Mouse (Mus musculus) embryonic facial prominence, embryonic 11.5 days (tissue): ENCODE measurements around the gene Fam189a1. TPM values are rescaled to one million over a fixed set of nuclear protein-coding genes. Genes with fewer than 3 reads are reported as not detected.

ENCODE experiments used
- ATAC-seq: fragments of 200-750 bp; cut with Nextera tagmentation; replicated peaks from 2 replicates; pipeline ENCODE4 v1.8.0; 2017; ENCODE audit warnings: low read depth; ENCODE audit not compliant: insufficient number of reproducible peaks, low FRiP score, low TSS enrichment
- DNase-seq: peaks from one replicate; pipeline ENCODE4 v3.0.0-alpha.2; 2015; ENCODE audit warnings: low spot score
- H3K27ac ChIP-seq: fragments of 300-500 bp; sonication (generic); replicated peaks from 2 replicates; pipeline ENCODE4 v1.5.1; 2014; ENCODE audit warnings: mild to moderate bottlenecking, low read depth, low read length, control low read depth
- H3K27me3 ChIP-seq: fragments of 300-500 bp; sonication (generic); 2 replicates; pipeline ENCODE4 v1.6.1; 2014; ENCODE audit warnings: mild to moderate bottlenecking, low read length, moderate library complexity, mixed read lengths; ENCODE audit not compliant: control insufficient read depth, insufficient read depth
- H3K36me3 ChIP-seq: fragments of 300-500 bp; sonication (generic); replicated peaks from 2 replicates; pipeline ENCODE4 v1.6.1; 2014; ENCODE audit warnings: low read depth, mild to moderate bottlenecking, low read length, moderate library complexity, mixed read lengths; ENCODE audit not compliant: control insufficient read depth, insufficient read depth
- H3K4me1 ChIP-seq: fragments of 300-500 bp; sonication (generic); 2 replicates; pipeline ENCODE4 v1.6.1; 2014; ENCODE audit warnings: low read length, mixed read lengths; ENCODE audit not compliant: control insufficient read depth, insufficient read depth
- H3K4me2 ChIP-seq: fragments of 300-500 bp; sonication (generic); 2 replicates; pipeline ENCODE4 v1.6.1; 2014; ENCODE audit warnings: low read depth, mild to moderate bottlenecking, control low read depth, low read length, moderate library complexity
- H3K4me3 ChIP-seq: fragments of 300-500 bp; sonication (generic); 2 replicates; pipeline ENCODE4 v1.5.1; 2014; ENCODE audit warnings: low read depth, low read length, control low read depth
- H3K9ac ChIP-seq: fragments of 300-500 bp; sonication (generic); replicated peaks from 2 replicates; pipeline ENCODE4 v1.6.1; 2014; ENCODE audit warnings: mild to moderate bottlenecking, control low read depth, low read length
- H3K9me3 ChIP-seq: fragments of 300-500 bp; sonication (generic); replicated peaks from 2 replicates; pipeline ENCODE4 v1.6.1; 2016; ENCODE audit warnings: mild to moderate bottlenecking, low read length, inconsistent platforms, mixed read lengths; ENCODE audit not compliant: control insufficient read depth
- WGBS: fragments of 180-500 bp; shearing (Covaris S2); extraction: QIAGEN DNeasy Blood & Tissue Kit; methylation state at CpG from one replicate; pipeline ENCODE4 v1.1.7; 2014; 5-methylcytosine and 5-hydroxymethylcytosine counted together
- polyA plus RNA-seq: library from polyadenylated mRNA; unstranded; fragments of >200 nt; fragmentation: Nextera tagmentation; extraction: Ambion mirVana; gene quantifications from 2 replicates; pipeline ENCODE4 v1.2.1, GENCODE M21; 2014

Gene Fam189a1
- polyA plus RNA-seq, 1 experiment from 2014 or later, result 0.88 TPM

DNA sequence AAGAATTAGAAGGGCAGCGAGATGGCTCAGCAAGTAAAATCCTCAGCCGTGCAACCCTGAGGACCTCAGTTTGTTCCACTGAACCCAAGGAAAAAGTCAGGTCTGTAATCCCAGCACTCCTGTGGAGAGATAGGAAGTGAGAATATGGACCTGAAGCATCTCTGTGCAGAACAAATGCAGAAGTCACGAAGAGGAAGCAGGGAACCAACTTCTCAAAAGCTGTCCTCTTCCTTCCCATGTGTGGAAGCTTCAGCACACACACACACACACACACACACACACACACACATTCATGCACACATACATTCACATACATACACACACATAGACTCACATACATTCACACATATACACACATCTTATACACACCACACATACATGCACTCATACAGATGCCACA, 292.8 kb downstream of the Fam189a1 start:
- ATAC-seq, result no peak
- H3K36me3 ChIP-seq, result no peaks in the 10 kb centered on the region
- DNase-seq, result no peak
- H3K9ac ChIP-seq, result no peak overlapping the region
- H3K27me3 ChIP-seq, result no peaks in the 10 kb centered on the region
- no peaks in the 10 kb centered on the region for H3K9me3 ChIP-seq
- H3K27ac ChIP-seq, result no peak overlapping the region
- no peaks in the 10 kb centered on the region for H3K4me1 ChIP-seq
- WGBS, result 83% methylated on average over 3 of the region's 3 CpGs
- H3K4me2 ChIP-seq, result no peak overlapping the region
- H3K4me3 ChIP-seq, result no peak overlapping the region

GRCm38 (mm10) chr7:64862978-64863377, 293.4 kb downstream of the Fam189a1 start:
- no peak for ATAC-seq
- Histone ChIP-seq H3K9me3 (no peaks in the 10 kb centered on the region), H3K36me3 (no peaks in the 10 kb centered on the region), H3K4me3 (no peak overlapping the region), H3K4me1 (no peaks in the 10 kb centered on the region), H3K27me3 (no peaks in the 10 kb centered on the region), H3K9ac (no peak overlapping the region), H3K4me2 (no peak overlapping the region), H3K27ac (no peak overlapping the region)
- DNase-seq, result no peak
- WGBS, result 83% methylated on average over 3 of the region's 3 CpGs

GRCm38 (mm10) chr7:64856526-64857082, 299.8 kb downstream of the Fam189a1 start:
- no peak for ATAC-seq
- WGBS, result 62% methylated on average over 12 of the region's 12 CpGs

GRCm38 (mm10) chr7:64855976-64856375, 300.4 kb downstream of the Fam189a1 start:
- Histone ChIP-seq H3K4me1 (no peaks in the 10 kb centered on the region), H3K36me3 (no peaks in the 10 kb centered on the region), H3K9ac (no peak overlapping the region), H3K27me3 (no peaks in the 10 kb centered on the region), H3K9me3 (no peaks in the 10 kb centered on the region), H3K4me3 (no peak overlapping the region), H3K4me2 (no peak overlapping the region), H3K27ac (no peak overlapping the region)
- ATAC-seq (no peak), DNase-seq (no peak)
- WGBS, result 55% methylated on average over 15 of the region's 15 CpGs

More at GRCm38 (mm10) chr7:64856526-64857082, 299.8 kb downstream of the Fam189a1 start:
- Histone ChIP-seq H3K9ac (no peak overlapping the region), H3K4me2 (no peak overlapping the region), H3K27me3 (no peaks in the 10 kb centered on the region), H3K4me3 (no peak overlapping the region), H3K9me3 (no peaks in the 10 kb centered on the region), H3K27ac (no peak overlapping the region), H3K4me1 (no peaks in the 10 kb centered on the region), H3K36me3 (no peaks in the 10 kb centered on the region)
- peak; percentile 33 for DNase-seq

DNA sequence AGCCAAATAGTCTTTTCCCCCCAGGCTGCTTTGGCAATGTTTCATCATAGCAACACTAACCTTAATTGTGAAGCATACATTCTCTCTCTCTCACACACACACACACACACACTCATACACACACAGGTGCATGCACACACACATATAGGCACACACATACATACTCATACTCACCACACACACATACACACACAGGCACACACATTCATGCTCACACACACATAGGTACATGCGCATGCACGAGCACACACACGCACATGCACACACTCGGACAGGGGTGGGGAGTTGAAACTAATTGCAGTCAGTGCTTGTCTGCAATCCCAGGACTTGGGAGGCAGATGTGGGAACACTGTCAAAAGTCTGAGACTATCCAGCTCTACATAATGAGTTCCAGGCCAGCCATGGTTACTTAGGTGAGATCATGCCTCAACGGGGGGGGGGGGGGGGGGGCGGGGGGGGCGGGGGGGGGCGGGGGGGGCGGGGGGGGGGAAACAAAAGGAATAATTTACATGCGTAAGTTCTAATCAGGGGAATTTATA, 300.9 kb downstream of the Fam189a1 start:
- Histone ChIP-seq H3K9ac (no peak overlapping the region), H3K27me3 (no peaks in the 10 kb centered on the region), H3K9me3 (no peaks in the 10 kb centered on the region), H3K4me3 (no peak overlapping the region), H3K27ac (no peak overlapping the region), H3K36me3 (no peaks in the 10 kb centered on the region), H3K4me2 (no peak overlapping the region), H3K4me1 (no peaks in the 10 kb centered on the region)
- WGBS, result 70% methylated on average over 5 of the region's 10 CpGs
- peak; percentile 60 for DNase-seq
- ATAC-seq, result 0 out of 2 replicates have a peak, but pooled peaks have one; percentile 34

GRCm38 (mm10) chr7:64850791-64851190, 305.6 kb downstream of the Fam189a1 start:
- peak; percentile 74 for DNase-seq

DNA sequence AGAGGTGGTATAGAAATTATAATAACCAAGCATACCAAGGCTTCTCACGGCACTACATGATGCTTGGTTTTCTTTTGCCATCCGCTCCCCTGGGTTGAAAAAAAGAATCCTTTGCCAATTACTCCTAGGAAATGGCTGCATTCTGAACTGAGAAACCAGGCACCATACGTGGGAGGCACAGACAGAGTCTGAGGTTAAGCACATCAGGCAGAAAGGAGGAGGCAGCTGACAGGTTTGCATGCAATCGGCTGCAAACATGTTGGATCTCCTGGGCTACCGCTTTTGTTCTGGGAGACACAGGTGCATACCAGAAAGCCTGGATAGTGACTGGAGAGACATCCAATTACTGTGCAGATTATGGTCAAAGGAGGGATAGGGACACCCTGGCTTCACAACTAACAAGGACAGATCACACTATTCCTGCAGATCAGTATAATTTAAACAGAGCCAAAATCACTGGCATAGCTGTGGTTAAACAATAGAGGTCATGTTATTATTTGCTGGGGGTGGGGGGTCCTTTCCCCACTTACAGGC, 308.9 kb downstream of the Fam189a1 start:
- no peak for DNase-seq
- no peaks in the 10 kb centered on the region for H3K9me3 ChIP-seq
- 87% methylated on average over 5 of the region's 5 CpGs for WGBS
- H3K4me3 ChIP-seq, result no peak overlapping the region
- no peaks in the 10 kb centered on the region for H3K36me3 ChIP-seq
- ATAC-seq, result no peak
- H3K27me3 ChIP-seq, result no peaks in the 10 kb centered on the region
- H3K4me1 ChIP-seq, result no peaks in the 10 kb centered on the region
- no peak overlapping the region for H3K9ac ChIP-seq
- H3K27ac ChIP-seq, result no peak overlapping the region
- H3K4me2 ChIP-seq, result no peak overlapping the region

More at GRCm38 (mm10) chr7:64850791-64851190, 305.6 kb downstream of the Fam189a1 start:
- no peaks in the 10 kb centered on the region for H3K4me1 ChIP-seq
- no peaks in the 10 kb centered on the region for H3K27me3 ChIP-seq
- WGBS, result 54% methylated on average over 3 of the region's 3 CpGs
- no peaks in the 10 kb centered on the region for H3K9me3 ChIP-seq
- ATAC-seq, result no peak
- no peak overlapping the region for H3K4me2 ChIP-seq
- H3K36me3 ChIP-seq, result no peaks in the 10 kb centered on the region
- no peak overlapping the region for H3K9ac ChIP-seq
- no peak overlapping the region for H3K4me3 ChIP-seq
- H3K27ac ChIP-seq, result no peak overlapping the region

- ATAC-seq, result no peak
- H3K9me3 ChIP-seq, result no peaks in the 10 kb centered on the region
- H3K36me3 ChIP-seq, result no peaks in the 10 kb centered on the region
- H3K9ac ChIP-seq, result no peak overlapping the region
- no peak overlapping the region for H3K27ac ChIP-seq
- H3K4me1 ChIP-seq, result no peaks in the 10 kb centered on the region
- no peak overlapping the region for H3K4me3 ChIP-seq
- DNase-seq, result no peak
- 91% methylated on average over 3 of the region's 3 CpGs for WGBS
- no peaks in the 10 kb centered on the region for H3K27me3 ChIP-seq
- H3K4me2 ChIP-seq, result no peak overlapping the region
Observed at GRCm38 (mm10) chr7:64846061-64846460, 310.3 kb downstream of the Fam189a1 start.
